Mouse (Mus musculus) kidney, postnatal 25 days (tissue): ENCODE measurements around the gene Tex52.
A peak's percentile ranks its signal among the peaks of the same experiment; 100 is the strongest.
"Not testable (repeated sequence)": the region's sequence is repeated elsewhere in the genome, so short reads cannot be mapped to it uniquely, and the experiment has no call there.

Experiments used
- DNase-seq, 2 experiments: peaks; one replicate each; pipeline ENCODE4 v3.0.0; 2021; ENCODE audit warnings: mixed read lengths in 2 of 2

Gene Tex52

DNA sequence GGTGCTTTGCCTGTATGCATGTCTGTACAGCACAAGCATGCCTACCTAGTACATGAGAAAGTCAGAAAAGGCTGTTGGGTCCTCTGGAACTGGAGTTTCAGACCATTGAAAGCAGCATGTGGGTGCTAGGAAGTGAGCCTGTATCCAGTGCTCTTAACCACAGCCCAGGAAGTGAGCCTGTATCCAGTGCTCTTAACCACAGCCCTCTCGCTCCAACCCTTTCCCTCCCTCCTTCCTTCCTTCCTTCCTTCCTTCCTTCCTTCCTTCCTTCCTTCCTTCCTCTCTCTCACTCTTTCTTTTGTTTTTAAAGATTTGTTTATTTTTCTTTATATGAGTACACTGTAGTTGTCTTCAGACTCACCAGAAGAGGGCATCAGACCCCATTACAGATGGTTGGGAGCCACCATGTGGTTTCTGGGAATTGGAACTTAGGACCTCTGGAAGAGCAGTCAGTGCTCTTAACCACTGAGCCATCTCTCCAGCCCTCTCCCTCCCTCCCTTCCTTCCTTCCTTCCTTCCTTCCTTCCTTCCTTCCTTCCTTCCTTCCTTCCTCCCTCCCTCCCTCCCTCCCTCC is 5.4 kb downstream of the Tex52 start:
- not testable (repeated sequence) for DNase-seq

DNA sequence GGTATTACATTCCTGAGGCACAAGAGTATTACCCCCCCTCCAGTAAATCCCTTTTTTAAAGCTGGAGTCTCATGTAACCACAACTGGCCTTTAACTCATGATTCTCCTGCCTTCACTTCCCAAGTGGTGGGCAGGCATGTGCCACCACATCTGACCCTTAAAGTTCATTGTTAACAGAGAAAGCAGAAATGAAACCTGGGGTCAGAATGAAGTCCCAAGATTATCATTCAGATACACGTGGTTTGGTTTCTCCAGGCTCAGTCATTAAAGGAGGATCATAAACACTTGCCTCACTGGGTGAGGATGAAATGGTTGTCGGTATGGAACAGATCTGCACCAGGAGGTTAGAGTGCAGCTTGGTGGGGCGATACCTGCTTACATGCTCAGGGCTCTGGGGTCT is 6.0 kb downstream of the Tex52 start:
- no peak for DNase-seq

DNA sequence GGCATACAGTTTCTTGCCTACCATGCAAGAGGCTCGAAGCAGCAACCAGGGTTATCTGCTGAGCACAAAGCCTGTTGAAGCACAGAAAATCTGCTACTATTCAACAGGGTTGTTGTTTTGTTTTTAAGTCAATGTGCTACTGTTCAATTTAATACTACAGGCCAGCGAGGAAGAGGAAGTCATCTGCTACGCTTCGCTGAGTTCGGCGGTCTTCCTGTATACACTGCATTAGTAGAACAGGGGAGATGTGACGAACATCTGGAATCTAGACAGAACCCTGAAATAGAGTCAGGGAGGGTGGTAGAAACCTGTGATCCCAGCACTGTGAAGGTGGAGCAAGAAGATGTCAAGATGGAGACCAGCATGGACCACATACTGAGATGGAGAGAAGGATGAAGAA is 8.5 kb downstream of the Tex52 start:
- no peak for DNase-seq

DNA sequence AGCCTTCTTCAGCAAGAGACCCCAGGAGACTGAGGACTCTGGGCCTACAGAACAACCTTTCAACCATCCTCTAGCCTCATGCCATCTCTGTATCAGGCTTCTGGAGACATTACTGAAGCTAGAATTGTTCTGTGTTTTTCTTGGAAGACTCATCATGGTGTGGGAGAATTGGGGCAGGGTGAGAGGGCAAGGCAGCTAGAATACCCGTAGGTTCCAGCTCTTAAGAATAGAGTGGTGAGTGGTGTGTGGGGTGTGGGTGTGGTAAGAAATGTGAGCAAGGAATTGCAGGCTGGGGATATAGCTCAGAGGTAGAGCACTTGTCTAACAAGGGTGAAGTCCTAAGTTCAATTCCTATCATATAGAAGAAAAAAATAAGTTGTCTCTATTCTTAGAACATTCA is 9.8 kb downstream of the Tex52 start:
- no peak for DNase-seq

DNA sequence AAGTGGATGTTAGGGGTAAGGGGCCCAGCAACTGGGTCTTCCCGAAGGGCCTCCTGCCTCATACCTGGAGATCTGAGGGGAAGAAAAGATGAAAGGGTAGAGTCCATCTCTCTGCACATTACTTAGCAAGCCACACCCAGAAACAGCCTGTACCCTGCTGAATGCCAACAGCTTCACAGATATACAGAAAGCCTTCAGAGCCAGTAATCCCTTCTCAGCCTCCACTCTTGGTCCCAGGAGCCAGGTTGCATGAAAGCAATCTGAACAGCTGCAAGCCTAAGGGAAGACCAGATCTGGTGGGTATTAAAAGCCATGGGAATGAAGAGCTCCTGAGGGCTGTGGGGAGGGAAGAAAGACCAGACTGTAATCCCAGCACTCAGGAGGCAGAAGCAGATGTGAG is 13.9 kb downstream of the Tex52 start:
- no peak for DNase-seq

DNA sequence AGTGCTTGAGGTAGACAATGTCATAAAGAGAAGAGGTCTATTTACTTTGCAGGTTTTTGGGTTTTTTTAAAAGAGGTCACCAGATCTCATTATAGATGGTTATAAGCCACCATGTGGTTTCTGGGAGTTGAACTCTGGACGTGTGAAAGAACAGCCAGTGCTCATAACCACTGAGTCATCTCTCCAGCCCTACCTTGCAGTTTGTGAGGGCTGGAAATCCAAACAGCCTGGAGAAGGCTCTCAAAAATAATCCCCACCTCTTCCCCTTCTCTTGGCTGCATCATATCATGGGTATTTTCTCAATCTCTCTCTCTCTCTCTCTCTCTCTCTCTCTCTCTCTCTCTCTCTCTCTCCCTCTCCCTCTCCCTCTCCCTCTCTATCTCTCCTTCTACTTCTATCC is 15.4 kb downstream of the Tex52 start:
- no peak for DNase-seq

DNA sequence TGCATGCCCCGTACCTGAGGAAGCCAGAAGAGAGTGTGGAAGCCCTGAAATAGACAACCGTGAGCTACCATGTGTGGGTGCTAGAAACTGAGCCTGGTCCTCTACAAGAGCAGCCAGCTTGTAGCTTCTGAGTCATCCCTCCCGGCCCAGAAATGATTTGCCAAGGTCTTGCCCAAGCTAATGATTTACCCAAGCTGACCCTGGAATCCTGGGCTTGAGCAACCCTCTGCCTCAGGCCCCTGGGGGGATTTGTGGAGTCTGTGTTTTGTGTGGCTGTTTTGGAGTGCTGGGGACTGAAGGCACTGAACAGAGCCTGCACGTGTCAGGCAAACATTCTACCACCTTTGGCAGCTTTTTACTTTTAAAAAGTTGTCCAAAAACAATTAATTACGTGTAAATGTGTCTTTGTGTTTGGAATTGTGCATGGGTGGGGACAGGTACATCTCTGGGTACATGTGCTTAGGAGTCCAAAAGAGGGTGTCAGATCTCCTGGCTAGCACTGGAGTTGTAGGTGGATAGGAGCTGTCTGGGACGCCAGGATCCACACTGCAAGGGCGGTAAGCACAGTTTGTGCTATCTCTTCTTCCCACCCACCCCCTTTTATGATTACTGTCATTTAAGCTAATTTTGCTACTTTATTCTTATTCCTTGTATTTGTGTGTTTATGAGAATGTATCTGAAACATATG is 22.5 kb downstream of the Tex52 start:
- DNase-seq: peak; percentile 72 to 85

DNA sequence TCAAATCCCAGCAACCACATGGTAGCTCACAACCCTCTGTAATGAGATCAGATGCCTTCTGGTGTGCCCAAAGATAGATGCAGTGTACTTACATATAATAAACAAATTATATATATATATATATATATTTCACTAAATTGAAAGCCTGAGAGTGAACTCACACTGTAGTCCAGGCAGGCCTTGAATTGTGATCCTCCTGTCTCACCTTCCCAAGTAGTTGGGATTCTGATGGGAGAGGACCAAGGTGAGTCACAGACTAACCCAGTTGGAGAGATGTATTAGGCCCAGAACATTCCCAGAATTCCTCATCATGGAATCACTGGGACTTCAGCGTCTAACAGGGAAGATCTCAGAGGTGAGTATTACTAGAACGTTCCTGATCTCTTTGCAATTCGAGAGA is 23.7 kb downstream of the Tex52 start, which contains the start of gene Nrip2:
TSS of gene Nrip2 (plus strand) at position 301 of the 400 bp plus-strand sequence.
- no peak for DNase-seq

DNA sequence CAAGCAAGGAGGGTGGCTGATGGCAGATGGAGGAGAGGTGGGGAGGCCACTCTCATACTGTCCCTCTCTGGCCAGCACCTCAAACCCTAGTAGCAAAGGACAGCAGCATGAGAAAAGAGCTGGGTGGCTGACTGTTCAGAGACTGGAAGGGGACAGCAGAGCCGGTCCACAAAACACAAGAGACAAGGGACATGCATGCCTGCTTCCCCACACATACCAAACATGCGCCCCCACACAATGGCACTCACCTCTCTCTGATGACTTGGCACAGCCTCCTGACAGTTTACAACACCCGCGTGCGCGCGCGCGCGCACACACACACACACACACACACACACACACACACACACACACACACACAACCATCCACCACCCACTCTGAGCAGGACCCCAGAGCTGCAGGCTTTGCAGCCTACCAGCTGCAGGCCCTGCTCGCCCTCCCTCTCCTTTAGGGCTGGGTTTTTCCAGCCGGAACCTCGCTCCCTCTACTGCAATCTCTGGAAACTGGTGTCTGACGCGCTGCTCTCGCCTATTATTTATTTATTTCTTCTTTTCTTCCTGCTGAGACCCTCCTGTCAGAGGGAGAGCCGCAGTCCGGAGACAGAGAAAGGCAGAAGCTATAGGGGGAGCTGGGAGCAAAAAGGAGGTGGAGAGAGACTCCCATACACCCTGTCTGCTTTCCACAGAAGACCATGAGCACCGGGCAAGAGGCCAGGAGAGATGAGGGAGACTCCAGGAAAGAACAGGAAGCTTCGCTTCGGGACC is 24.3 kb downstream of the Tex52 start:
- DNase-seq: peak; percentile 54 to 57

DNA sequence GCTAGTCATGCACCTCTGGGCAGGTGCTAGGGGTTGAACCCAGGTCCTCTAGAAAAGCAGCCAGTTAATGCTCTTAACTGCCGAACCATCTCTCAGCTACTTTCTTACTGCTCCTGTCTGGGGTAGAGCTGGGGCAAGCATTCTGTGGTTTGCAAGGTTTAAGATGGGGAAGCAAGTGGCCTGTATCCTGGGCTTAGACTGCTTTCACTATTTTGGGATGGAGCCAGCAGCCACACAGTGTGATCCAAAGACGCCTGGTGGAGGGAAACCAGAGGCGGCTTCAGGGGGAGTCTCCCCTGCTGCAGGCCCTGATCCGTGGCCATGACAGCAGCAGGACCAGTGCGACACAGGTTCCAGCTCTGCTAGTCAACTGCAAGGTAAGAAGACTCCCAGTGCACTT is 29.5 kb downstream of the Tex52 start:
- no peak for DNase-seq

DNA sequence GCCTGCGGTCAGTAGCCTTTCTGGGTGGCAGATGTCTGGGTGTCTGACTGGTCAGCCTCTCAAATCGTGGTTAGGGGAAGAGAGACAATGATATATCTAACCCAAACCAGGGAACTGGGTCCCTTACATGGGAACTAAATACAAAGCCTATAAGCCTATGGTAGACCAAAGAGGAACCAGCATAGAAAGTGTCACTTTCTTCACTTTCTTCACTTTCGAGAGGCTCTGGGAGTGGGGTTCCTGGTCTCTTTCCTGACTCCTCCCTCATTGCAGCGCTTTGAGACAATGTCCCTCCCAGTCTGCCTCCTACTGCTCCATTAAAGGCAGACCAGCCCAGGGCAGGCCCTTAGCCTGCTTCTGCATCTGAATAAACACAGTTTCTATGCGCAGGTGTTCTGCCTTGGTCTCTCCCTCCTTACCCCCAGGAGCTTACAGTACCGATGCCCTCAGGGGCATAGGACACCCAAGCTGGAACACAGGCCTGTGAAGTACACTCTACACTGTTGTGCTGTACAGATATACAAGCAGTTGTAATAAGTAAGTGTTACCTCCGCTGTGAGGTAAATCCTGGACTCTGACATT is 33.4 kb downstream of the Tex52 start:
- DNase-seq: peak in 1 of 2 experiments; percentile 57

DNA sequence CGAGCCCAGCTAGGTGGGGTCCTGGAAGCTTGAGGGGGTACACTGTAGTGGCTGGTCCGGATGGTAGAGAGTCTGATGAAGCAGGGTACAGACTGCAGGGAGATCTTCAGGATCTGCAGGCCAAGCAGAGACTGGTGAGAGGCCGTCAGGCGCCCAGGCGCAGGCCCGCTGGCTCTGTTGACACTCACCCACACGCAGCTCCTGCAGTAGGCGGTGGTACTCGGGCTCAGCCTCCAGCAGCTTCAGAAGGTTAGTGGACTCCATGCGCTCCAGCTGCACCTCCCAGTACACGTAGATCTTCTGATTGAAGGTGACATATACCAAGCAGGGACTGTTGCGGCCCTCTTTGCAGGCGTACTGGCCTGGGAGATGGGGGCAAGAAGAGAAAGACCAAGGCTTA is 35.0 kb downstream of the Tex52 start:
- no peak for DNase-seq

DNA sequence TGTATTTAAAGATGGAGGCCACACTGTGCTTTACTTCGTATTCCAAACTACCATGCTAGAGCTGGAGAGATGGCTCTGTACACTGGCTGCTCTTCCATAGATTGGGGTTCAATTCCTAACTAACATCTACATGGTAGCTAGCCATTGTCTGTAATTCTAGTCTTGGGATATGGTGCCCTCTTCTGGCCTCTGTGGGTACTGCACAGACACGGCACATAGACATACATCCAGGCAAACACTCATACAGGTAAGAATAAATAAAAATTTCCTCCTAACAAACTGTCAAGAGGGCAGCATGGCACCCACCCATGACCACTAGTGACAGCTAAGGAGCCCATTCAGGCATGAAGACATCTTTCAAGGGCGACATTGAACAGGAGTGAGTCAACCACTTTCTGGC is 35.9 kb downstream of the Tex52 start:
- DNase-seq: peak; percentile 67 to 89

DNA sequence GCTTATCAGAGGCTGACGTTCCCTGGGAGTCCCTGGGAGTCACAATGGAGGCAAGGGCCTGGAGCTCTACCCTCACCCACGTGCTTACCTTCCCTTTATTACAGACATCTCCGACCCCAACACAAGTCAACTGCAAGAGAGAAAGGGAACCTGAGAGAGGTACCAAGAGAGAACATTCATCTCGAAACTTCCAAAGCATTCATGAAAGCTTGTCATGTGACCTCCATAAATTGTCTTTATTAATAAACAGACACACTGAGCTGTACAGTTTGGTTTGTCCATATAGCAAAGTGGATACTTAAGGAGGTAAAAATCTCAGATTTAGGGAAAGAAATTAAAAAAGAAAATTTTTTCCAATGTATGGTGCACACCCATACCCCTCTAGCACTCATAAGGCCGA is 40.9 kb downstream of the Tex52 start:
- no peak for DNase-seq

DNA sequence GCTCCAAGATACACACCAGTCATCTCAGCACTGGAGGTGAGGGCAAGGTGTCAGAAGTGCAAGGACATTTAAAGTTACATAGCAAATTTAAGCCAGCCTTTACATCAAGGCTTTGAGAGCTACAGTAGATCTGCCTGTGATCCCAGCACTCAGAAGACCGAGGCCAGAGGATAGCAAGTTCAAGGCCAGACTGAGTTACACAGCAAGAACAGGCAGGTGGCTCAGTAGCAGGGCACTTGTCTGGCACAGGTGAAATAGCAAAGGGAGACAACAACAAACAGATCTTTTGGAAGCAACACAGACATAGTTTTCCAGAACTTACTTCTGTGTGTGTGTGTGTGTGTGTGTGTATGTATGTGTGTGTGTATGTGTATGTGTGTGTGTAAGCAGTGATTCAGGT is 42.8 kb downstream of the Tex52 start:
- DNase-seq: no peak

DNA sequence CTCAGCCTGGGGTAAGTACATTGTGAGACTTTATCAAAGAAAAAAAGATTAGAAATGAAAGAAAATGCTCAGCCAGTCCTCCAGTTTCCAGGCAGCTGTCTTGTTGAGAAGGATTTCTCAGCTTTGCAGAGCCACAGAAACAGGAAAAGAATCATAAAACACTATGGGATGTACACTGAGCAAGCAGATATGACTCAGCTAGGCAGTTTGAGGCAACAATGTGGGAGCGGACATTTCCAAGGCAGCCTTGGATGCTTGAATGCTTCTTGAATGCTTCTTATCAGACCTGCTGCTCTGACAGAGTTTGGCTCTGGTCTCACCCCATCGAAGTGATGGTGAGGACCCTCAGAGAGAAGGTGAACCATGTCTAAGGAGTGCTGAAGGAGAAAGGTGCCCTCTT is 45.8 kb downstream of the Tex52 start:
- no peak for DNase-seq

DNA sequence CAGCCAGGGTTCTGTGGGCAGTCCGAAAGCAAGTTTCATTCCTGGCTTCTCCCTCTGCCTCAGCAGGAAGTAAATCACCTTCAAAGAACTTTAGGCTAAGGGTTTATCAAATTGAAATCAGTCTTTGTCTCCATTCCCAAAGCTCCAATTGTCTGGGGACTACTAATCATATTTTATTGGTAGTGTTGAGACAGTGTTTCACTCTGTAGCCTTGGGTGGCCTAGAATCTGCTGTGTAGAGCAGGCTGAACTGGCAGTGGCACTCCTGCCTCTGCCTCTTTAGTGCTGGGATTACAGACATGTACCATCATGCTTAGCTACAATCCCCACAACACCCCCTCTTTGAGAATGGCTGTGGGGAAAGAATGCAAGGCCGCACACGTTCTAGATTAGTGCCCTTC is 46.2 kb downstream of the Tex52 start:
- DNase-seq: no peak

DNA sequence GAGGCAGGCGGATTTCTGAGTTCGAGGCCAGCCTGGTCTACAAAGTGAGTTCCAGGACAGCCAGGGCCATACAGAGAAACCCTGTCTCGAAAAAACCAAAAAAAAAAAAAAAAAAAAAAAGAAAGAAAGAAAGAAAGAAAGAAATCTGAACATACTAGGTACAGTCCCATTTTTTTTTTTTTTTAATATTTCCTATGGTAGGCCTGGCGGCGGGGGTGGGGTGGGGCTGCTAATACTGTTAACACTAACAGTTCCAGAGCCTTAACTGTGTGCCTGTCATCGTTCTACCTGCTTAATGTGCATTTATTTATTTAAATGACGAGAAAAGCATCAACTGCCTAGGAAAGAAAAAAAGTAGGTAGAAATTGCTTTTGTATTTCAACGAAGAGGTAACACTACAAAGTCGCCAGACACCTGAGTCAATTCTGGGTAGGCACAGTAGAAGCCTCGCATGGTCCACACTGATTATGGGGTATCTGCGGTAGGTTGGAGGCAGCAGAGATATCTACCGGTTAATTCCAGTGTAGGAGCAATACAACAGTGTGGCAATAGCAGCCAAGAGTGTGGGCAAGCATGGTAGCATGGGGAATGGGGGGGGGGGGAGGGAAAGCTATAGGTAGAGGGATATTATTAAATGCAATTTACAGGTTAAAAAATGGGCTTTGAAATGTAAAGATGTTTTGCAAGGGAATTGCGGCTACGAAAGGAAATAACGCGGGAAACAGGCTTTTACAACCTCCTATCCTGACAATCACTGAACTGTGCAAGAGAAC is 48.4 kb downstream of the Tex52 start:
- no peak for DNase-seq

DNA sequence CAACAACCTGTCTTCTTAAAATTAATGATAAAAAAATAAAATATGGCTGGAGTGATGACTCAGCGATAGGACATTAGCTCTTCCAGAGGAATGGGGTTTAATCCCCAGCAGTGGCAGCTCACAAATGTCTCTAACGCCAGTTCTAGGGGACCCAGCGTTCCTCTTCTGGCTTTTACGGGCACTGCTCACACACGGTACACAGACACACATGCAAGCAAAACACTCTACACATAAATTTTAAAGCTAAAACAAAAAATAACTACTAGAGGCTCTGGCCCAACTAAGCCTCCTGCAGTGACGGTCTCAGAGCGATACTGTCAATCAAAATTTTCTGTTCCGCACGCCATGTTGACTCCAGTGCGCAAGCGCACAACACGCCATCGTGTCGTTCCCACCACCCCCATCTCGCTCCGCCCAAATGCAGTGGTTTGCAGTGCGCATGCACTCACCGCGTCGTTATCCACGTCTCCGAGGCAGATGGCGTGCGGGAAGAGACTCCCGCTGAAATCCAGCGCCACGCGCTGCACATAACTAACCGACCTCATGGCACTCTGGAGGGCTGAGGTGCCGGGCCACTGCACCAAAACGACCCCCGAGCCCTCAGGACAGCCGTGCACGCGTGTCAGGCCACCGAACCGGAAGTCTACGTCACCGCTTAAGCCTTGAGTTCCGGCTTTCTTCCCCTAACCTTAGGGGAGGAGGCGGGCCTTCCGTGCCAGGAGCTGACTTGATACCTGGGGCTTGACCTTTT is 49.2 kb downstream of the Tex52 start, which contains the start of gene Itfg2:
TSS of gene Itfg2 (minus strand) at position 663 of the 751 bp plus-strand sequence.
- peak; percentile 97 to 98 for DNase-seq

DNA sequence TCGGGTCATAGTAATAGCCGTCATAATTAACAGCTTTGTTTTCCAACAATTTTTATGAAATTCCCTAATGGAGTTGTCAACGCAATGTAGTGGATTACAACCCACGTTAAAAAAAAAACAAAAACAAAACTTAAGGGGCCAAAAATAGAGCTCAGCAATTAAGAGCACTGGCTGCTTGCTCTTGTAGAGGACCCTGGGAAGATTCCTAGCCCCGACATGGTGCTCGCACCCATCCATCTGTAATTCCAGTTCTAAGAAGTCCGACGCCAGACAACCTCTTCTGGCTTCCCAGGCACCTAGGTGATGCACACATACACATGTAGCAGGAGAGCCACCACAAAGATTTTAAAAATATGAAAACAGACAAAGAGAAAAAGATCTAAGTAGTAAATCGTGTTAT is 49.8 kb downstream of the Tex52 start:
- DNase-seq: no peak

DNA sequence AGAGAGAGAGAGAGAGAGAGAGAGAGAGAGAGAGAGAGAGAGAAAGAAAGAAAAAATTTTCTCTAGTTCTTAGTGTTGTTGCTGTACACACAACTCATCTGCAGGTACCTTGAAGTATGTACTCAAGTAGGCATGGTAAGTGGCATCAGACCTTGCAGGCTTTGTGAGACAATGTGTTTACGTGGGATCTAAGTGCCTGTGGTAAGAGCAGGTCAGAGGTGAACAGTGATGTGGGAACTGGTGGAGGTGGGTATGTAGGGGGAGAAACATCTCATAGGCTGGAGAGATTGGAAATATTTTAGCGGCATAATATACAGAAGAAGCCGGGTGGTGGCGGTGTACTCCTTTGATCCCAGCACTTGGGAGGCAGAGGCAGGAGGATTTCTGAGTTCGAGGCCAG is 52.3 kb downstream of the Tex52 start:
- no peak for DNase-seq

DNA sequence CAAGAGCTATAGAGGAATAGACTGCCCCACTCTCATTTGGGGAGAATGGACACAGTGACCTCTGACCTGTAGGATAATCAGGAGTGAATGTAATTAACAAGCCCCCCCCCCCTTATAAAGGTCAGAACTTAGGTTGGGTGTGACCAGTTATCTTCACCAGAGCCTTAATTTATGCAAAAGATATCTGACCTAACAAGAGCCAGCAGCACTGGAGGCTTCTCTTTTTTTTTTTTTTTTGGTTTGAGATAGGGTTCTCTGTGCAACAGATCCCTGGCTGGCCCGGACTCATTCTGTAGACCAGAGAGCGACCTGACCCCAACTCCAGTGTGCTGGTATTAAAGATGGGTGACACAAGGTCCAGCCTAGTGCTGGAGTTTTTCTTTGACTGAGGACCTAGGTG is 54.0 kb downstream of the Tex52 start:
- DNase-seq: no peak
